Mouse (Mus musculus) kidney, postnatal 0 days (tissue): ENCODE results near the gene Myd88. TPM values are rescaled to one million over a fixed set of nuclear protein-coding genes. Genes with fewer than 3 reads are reported as not detected.
A peak's percentile ranks its signal among the peaks of the same experiment; 100 is the strongest.

Experiments
- ATAC-seq: fragments of 200-750 bp; cut with Nextera tagmentation; replicated peaks from 2 replicates; pipeline ENCODE4 v1.8.0; 2017; ENCODE audit warnings: low read depth, moderate number of reproducible peaks, moderate TSS enrichment, moderate library complexity; ENCODE audit not compliant: low FRiP score
- DNase-seq: peaks from one replicate; pipeline ENCODE4 v3.0.0-alpha.2; 2016; ENCODE audit warnings: low spot score
- H3K27ac ChIP-seq: fragments of 300-500 bp; sonication (generic); 2 replicates; pipeline ENCODE4 v1.5.1; 2014; ENCODE audit warnings: mild to moderate bottlenecking
- H3K27me3 ChIP-seq: fragments of 300-500 bp; sonication (generic); 2 replicates; pipeline ENCODE4 v1.6.1; 2014; ENCODE audit warnings: low read length, mixed read lengths; ENCODE audit not compliant: insufficient read depth
- H3K36me3 ChIP-seq: fragments of 300-500 bp; sonication (generic); 2 replicates; pipeline ENCODE4 v1.6.1; 2014; ENCODE audit warnings: low read length, mixed read lengths; ENCODE audit not compliant: insufficient read depth
- H3K4me1 ChIP-seq: fragments of 300-500 bp; sonication (generic); replicated peaks from 2 replicates; pipeline ENCODE4 v1.6.1; 2014; ENCODE audit warnings: antibody characterized with exemption, low read length, mixed read lengths; ENCODE audit not compliant: insufficient read depth
- H3K4me2 ChIP-seq: fragments of 300-500 bp; sonication (generic); 2 replicates; pipeline ENCODE4 v1.6.1; 2014; ENCODE audit warnings: mild to moderate bottlenecking, low read length, moderate library complexity, mixed read lengths
- H3K4me3 ChIP-seq: fragments of 300-500 bp; sonication (generic); replicated peaks from 2 replicates; pipeline ENCODE4 v1.5.1; 2014; ENCODE audit warnings: low read depth, low read length
- H3K9ac ChIP-seq: fragments of 300-500 bp; sonication (generic); 2 replicates; pipeline ENCODE4 v1.6.1; 2014; ENCODE audit warnings: low read depth, low read length
- H3K9me3 ChIP-seq: fragments of 300-500 bp; sonication (generic); replicated peaks from 2 replicates; pipeline ENCODE4 v1.6.1; 2016; ENCODE audit warnings: low read length, inconsistent platforms, mixed read lengths
- CTCF ChIP-seq: IDR thresholded peaks from 2 replicates; pipeline ENCODE4 v1.5.1; 2016; ENCODE audit warnings: antibody characterized with exemption, low read depth, mild to moderate bottlenecking, moderate library complexity
- WGBS: fragments of 180-500 bp; shearing (Covaris S2); extraction: QIAGEN DNeasy Blood & Tissue Kit; methylation state at CpG from one replicate; pipeline ENCODE4 v1.1.7; 2014; 5-methylcytosine and 5-hydroxymethylcytosine counted together
- polyA plus RNA-seq: library from polyadenylated mRNA; unstranded; fragments of >200 nt; fragmentation: Nextera tagmentation; extraction: Ambion mirVana; gene quantifications from 2 replicates; pipeline ENCODE4 v1.2.1, GENCODE M21; 2015

Gene Myd88
- polyA plus RNA-seq, 1 experiment from 2014 or later = 26.5 TPM

- no peaks in the 10 kb centered on the region for H3K27me3 ChIP-seq
- no peak for TF ChIP-seq CTCF
- 90% methylated on average over 3 of the region's 3 CpGs for WGBS
- no peak for DNase-seq
- peaks cover 11% of the 10 kb centered on the region; the same call in 1 of the 2 replicates for H3K36me3 ChIP-seq
- no peak overlapping the region for H3K4me3 ChIP-seq
- 0 out of 2 replicates have a peak overlapping the region, but pooled peaks have one; percentile 87 for H3K4me2 ChIP-seq
- no peak overlapping the region for H3K9ac ChIP-seq
- no peak overlapping the region for H3K27ac ChIP-seq
- ATAC-seq = no peak
- H3K9me3 ChIP-seq = no peaks in the 10 kb centered on the region
- peaks cover 21% of the 10 kb centered on the region for H3K4me1 ChIP-seq
Observed at GRCm38 (mm10) chr9:119338350-119338749, 2.9 kb downstream of the Myd88 start.

GRCm38 (mm10) chr9:119337842-119338241, 3.4 kb downstream of the Myd88 start:
- 56% methylated on average over 14 of the region's 14 CpGs for WGBS
- Histone ChIP-seq H3K4me3 (no peak overlapping the region), H3K4me2 (no peak overlapping the region), H3K27me3 (no peaks in the 10 kb centered on the region), H3K4me1 (peaks cover 21% of the 10 kb centered on the region), H3K9ac (no peak overlapping the region), H3K36me3 (0 out of 2 replicates have a peak, but pooled peaks cover 9% of the 10 kb centered on the region), H3K9me3 (no peaks in the 10 kb centered on the region), H3K27ac (no peak overlapping the region)
- ATAC-seq (no peak), DNase-seq (no peak)
- no peak for TF ChIP-seq CTCF

GRCm38 (mm10) chr9:119335571-119335970, 5.6 kb downstream of the Myd88 start:
- Histone ChIP-seq H3K4me1 (peaks cover 11% of the 10 kb centered on the region; the same call in 1 of the 2 replicates), H3K27me3 (no peaks in the 10 kb centered on the region), H3K9ac (no peak overlapping the region), H3K4me3 (no peak overlapping the region), H3K36me3 (0 out of 2 replicates have a peak, but pooled peaks cover 9% of the 10 kb centered on the region), H3K4me2 (no peak overlapping the region), H3K27ac (no peak overlapping the region), H3K9me3 (no peaks in the 10 kb centered on the region)
- DNase-seq (no peak), ATAC-seq (no peak)
- 81% methylated on average over 4 of the region's 4 CpGs for WGBS
- no peak for TF ChIP-seq CTCF

DNA sequence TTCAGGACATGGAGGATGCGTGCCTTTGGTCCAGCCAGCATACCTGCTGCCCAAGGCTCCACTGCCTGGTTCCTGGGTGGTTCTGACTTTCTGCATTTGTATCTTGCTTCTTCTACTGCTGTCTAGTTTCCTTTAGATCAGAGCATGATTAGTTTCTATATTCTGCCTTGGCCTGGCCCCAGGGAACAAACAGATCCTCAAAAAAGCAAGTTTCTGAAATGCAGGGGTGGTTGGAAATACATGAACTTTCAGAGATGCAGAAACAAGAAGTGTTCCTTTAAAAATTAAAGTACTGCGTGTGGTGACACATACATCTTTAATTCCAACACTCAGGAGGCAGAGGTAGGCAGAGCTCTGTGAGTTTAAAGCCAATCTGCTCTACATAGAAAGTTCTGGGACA, 6.4 kb downstream of the Myd88 start:
- H3K4me2 ChIP-seq = no peak overlapping the region
- no peaks in the 10 kb centered on the region for H3K9me3 ChIP-seq
- TF ChIP-seq CTCF = no peak
- 83% methylated on average over 2 of the region's 2 CpGs for WGBS
- H3K4me3 ChIP-seq = no peak overlapping the region
- H3K4me1 ChIP-seq = peaks cover 6% of the 10 kb centered on the region; the same call in 1 of the 2 replicates
- ATAC-seq = no peak
- H3K27me3 ChIP-seq = no peaks in the 10 kb centered on the region
- H3K9ac ChIP-seq = no peak overlapping the region
- 0 out of 2 replicates have a peak, but pooled peaks cover 9% of the 10 kb centered on the region for H3K36me3 ChIP-seq
- no peak for DNase-seq
- peak overlapping the region; percentile 32; the same call in 1 of the 2 replicates for H3K27ac ChIP-seq

DNA sequence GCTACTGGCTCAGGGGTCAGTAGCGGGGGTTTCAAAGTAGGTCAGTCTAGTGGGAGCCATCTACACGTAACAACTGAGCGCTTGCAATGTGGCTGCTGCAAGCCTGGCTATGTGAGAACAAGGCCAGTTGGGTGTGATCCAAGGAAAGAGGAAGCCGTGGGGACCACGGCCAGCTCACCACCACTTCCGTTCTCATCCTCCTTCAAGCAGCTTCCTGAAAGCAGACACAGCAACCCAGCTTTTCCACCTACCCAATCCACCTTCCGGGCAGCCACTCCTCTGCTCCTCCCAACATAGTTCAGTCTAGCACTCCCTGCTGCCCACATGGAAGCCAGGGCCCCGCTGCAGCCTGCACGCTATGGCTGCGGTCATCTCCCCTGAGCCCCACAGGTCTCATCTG, 6.9 kb downstream of the Myd88 start:
- peak overlapping the region; percentile 32; the same call in 1 of the 2 replicates for H3K27ac ChIP-seq
- H3K4me1 ChIP-seq = peaks cover 4% of the 10 kb centered on the region; the same call in 1 of the 2 replicates
- H3K9ac ChIP-seq = no peak overlapping the region
- H3K4me2 ChIP-seq = no peak overlapping the region; the same call in 1 of the 2 replicates
- no peak for ATAC-seq
- WGBS = 48% methylated on average over 10 of the region's 10 CpGs
- no peaks in the 10 kb centered on the region for H3K27me3 ChIP-seq
- no peak overlapping the region for H3K4me3 ChIP-seq
- DNase-seq = peak; percentile 66
- H3K36me3 ChIP-seq = 0 out of 2 replicates have a peak, but pooled peaks cover 9% of the 10 kb centered on the region
- no peaks in the 10 kb centered on the region for H3K9me3 ChIP-seq
- TF ChIP-seq CTCF = peak; percentile 13; the same call in 1 of the 2 replicates

- H3K36me3 ChIP-seq = no peaks in the 10 kb centered on the region
- H3K27me3 ChIP-seq = no peaks in the 10 kb centered on the region
- 87% methylated on average over 15 of the region's 15 CpGs for WGBS
- no peak overlapping the region for H3K9ac ChIP-seq
- no peak overlapping the region for H3K27ac ChIP-seq
- no peak overlapping the region for H3K4me3 ChIP-seq
- no peak for TF ChIP-seq CTCF
- H3K9me3 ChIP-seq = no peaks in the 10 kb centered on the region
- H3K4me2 ChIP-seq = no peak overlapping the region
- no peak for ATAC-seq
- DNase-seq = no peak
- H3K4me1 ChIP-seq = no peaks in the 10 kb centered on the region; the same call in 1 of the 2 replicates
Observed at GRCm38 (mm10) chr9:119330186-119330963, 10.8 kb downstream of the Myd88 start.
